Mouse (Mus musculus) left cerebral cortex, adult 8-10 months (tissue): ENCODE data around the gene 1700008O03Rik. TPM values are rescaled to one million over a fixed set of nuclear protein-coding genes. Genes with fewer than 3 reads are reported as not detected.

Source experiments
- DNase-seq, 2 experiments: peaks; one replicate each; pipeline ENCODE4 v3.0.0; 2022; ENCODE audit warnings: low spot score in 2 of 2
- total RNA-seq, 4 experiments: library from RNA; stranded (reverse); gene quantifications; 2 replicates each; pipeline ENCODE4 v1.2.4; 2022

Gene 1700008O03Rik
- total RNA-seq, 4 experiments from 2014 or later: 1.5 to 2.8 (median 2.2) TPM

GRCm38 (mm10) chr7:44375793-44376192 lies 9.8 kb downstream of the 1700008O03Rik start:
- DNase-seq: no peak

- no peak for DNase-seq
These were observed 10.4 kb downstream of the 1700008O03Rik start for GRCm38 (mm10) chr7:44375207-44375606.

- DNase-seq: no peak
These were observed 10.9 kb downstream of the 1700008O03Rik start for GRCm38 (mm10) chr7:44374756-44375155.

- DNase-seq: peak; percentile 80 to 93
These were observed 11.5 kb downstream of the 1700008O03Rik start for GRCm38 (mm10) chr7:44373889-44374652.

GRCm38 (mm10) chr7:44373460-44373859 lies 12.2 kb downstream of the 1700008O03Rik start:
- no peak for DNase-seq

- no peak for DNase-seq
These were observed 12.9 kb downstream of the 1700008O03Rik start for GRCm38 (mm10) chr7:44372678-44373077.

GRCm38 (mm10) chr7:44360792-44361301 lies 24.8 kb downstream of the 1700008O03Rik start:
- DNase-seq: peak in 1 of 2 experiments; percentile 51

- DNase-seq: peak; percentile 94 to 96
These were observed 25.5 kb downstream of the 1700008O03Rik start for GRCm38 (mm10) chr7:44359908-44360672.

- DNase-seq: peak in 1 of 2 experiments; percentile 18
These were observed 26.6 kb downstream of the 1700008O03Rik start for GRCm38 (mm10) chr7:44358886-44359654.

- peak in 1 of 2 experiments; percentile 7 for DNase-seq
These were observed 27.6 kb downstream of the 1700008O03Rik start for GRCm38 (mm10) chr7:44358012-44358411.

- DNase-seq: no peak
These were observed 28.1 kb downstream of the 1700008O03Rik start for GRCm38 (mm10) chr7:44357531-44357930.

- DNase-seq: no peak
These were observed 28.8 kb downstream of the 1700008O03Rik start for GRCm38 (mm10) chr7:44356590-44357481.

GRCm38 (mm10) chr7:44355411-44355810 lies 30.2 kb downstream of the 1700008O03Rik start:
- no peak for DNase-seq

- DNase-seq: no peak
These were observed 31.8 kb downstream of the 1700008O03Rik start for GRCm38 (mm10) chr7:44353601-44354340.

GRCm38 (mm10) chr7:44352750-44353600 lies 32.6 kb downstream of the 1700008O03Rik start:
- no peak for DNase-seq

GRCm38 (mm10) chr7:44351881-44352749 lies 33.5 kb downstream of the 1700008O03Rik start:
- no peak for DNase-seq

- DNase-seq: peak in 1 of 2 experiments; percentile 81
These were observed 34.5 kb downstream of the 1700008O03Rik start for GRCm38 (mm10) chr7:44350957-44351711.
